Mouse (Mus musculus): ENCODE data around the gene Gm3448. TPM values are rescaled to one million over a fixed set of nuclear protein-coding genes. Genes with fewer than 3 reads are reported as not detected.
A peak's percentile ranks its signal among the peaks of the same experiment; 100 is the strongest.
"Not testable (repeated sequence)": the region's sequence is repeated elsewhere in the genome, so short reads cannot be mapped to it uniquely, and the experiment has no call there.

The Gm3448 gene
- total RNA-seq, 2 experiments from 2014 or later, result 7.4 to 7.9 TPM

- DNase-seq (ENCODE audit: low spot score in 2 of 2), result not testable (repeated sequence)
These were observed 882 bp downstream of the Gm3448 start for GRCm38 (mm10) chr17:15040455-15040854.

- not testable (repeated sequence) for DNase-seq (ENCODE audit: low spot score in 2 of 2)
These were observed 9.9 kb downstream of the Gm3448 start for GRCm38 (mm10) chr17:15031414-15031813.

DNA sequence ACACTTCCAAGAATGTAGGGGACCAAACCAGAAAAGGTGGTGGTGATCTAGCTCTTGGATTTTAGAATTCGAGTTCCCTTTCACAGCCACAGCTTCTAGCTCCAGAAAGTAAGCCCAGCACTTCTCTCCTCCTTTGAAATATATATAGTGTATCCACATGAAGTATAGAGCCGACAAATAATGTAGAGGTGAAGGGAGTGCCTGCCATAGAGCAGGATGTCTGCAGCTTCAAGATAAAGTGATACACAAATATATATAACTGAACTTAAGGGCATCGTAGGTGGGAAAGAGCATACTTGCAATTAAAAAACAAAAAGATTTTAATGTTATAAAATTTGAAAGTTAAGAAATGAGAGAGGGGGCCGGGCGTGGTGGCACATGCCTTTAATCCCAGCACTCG is 15.8 kb downstream of the Gm3448 start:
- not testable (repeated sequence) for DNase-seq (ENCODE audit: low spot score in 2 of 2)

GRCm38 (mm10) chr17:15024502-15025193 is 16.7 kb downstream of the Gm3448 start:
- not testable (repeated sequence) for DNase-seq (ENCODE audit: low spot score in 2 of 2)

GRCm38 (mm10) chr17:15023878-15024492 is 17.4 kb downstream of the Gm3448 start:
- not testable (repeated sequence) for DNase-seq (ENCODE audit: low spot score in 2 of 2)

DNA sequence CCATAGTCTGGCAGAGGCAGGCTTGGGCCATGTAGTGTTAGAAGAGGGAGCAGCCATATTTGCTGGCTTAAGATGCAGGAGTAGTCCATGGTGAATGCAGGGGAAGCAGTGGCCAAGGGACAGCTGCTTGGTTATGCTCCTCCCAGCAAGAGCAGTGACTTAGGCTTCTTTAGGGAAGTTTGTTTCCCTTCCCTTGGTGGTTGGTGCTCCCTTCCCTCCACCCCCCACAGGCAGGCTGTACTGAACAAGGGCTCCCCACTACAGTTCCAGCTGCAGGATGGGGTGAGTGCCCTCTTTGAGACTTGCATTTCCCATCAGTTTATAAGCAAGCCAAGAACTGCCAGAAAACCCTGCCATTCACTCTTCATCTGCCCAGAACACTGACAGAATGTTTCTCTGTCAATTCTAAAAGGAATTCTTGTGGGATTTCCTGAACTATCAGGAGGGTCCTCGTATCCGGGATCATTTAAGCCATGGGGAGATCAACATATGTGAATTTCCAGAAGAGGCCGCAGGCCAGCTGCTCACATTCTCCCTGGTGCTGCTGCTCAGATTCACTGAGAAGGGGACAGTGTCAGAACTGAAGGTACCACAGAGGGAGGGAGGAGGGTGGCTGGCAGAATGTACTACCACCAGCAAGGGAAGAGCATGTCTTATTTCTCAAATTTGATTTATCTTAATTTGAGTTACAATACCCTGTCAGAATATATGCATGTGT is 19.7 kb downstream of the Gm3448 start:
- peak; percentile 1 to 6 for DNase-seq (ENCODE audit: low spot score in 2 of 2)

GRCm38 (mm10) chr17:15009706-15010413 is 31.5 kb downstream of the Gm3448 start, which contains the start of gene Gm3435:
Gene Gm3435 (plus strand): TSS chr17:15010176.
- not testable (repeated sequence) for DNase-seq (ENCODE audit: low spot score in 2 of 2)

DNA sequence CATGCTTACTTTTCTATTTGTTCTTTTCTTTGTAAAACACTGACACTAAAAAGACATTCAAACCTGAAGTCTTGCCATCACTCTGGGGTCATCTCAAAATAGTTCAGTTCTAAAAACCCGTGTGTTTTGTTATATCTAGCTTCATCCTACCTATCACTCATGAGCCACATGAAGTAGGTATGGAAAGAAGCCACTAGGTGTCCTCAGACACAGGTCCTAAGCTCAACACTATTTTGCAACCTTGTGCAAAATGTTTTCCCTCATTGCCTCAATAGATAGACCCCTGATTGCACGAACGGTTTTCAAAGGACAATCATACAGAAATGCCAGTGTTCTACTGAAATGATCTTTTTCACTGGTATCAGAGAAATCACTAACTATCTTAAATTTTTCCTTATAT is 32.2 kb downstream of the Gm3448 start:
- not testable (repeated sequence) for DNase-seq (ENCODE audit: low spot score in 2 of 2)

GRCm38 (mm10) chr17:15000047-15000446 is 41.3 kb downstream of the Gm3448 start:
- not testable (repeated sequence) for DNase-seq (ENCODE audit: low spot score in 2 of 2)

- not testable (repeated sequence) for DNase-seq (ENCODE audit: low spot score in 2 of 2)
These were observed 47.2 kb downstream of the Gm3448 start for GRCm38 (mm10) chr17:14994140-14994539.

- not testable (repeated sequence) for DNase-seq (ENCODE audit: low spot score in 2 of 2)
These were observed 48.1 kb downstream of the Gm3448 start for GRCm38 (mm10) chr17:14993139-14993832.

DNA sequence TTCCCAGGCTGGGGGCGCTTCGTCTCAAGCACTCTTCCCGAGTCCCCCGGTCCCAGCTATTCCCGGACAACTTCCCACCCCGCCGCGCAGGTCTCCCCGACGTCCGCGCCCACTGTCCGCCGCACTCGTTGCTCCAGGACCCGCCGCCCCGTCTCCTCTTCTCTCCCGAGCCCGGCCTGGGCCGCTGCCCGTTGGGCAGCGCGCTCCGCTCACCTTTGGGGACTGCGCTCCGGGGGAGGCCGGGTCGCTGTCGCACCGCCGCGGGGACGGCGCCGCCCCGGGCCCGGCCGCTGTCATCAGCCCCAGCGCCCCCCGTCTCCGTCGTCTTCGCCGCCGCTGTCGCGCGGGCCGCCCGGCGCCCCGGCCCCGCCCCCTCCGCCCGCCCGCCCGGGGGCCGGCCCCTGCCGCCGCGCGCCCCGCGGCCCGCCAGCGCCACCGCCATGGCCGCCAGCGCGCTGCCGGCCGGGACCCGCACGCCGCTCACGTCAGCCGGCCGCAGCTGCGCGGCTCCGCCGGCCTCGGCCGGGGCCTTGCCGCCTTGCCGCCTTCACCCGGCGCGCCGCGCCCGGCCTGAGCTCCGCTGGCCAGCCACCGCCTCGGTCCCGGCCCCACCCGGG is 48.7 kb downstream of the Gm3448 start:
- DNase-seq (ENCODE audit: low spot score in 2 of 2), result not testable (repeated sequence)

DNA sequence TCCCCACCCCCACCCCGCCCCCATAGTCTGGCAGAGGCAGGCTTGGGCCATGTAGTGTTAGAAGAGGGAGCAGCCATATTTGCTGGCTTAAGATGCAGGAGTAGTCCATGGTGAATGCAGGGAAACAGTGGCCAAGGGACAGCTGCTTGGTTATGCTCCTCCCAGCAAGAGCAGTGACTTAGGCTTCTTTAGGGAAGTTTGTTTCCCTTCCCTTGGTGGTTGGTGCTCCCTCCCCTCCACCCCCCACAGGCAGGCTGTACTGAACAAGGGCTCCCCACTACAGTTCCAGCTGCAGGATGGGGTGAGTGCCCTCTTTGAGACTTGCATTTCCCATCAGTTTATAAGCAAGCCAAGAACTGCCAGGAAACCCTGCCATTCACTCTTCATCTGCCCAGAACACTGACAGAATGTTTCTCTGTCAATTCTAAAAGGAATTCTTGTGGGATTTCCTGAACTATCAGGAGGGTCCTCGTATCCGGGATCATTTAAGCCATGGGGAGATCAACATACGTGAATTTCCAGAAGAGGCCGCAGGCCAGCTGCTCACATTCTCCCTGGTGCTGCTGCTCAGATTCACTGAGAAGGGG is 51.1 kb downstream of the Gm3448 start:
- peak in 1 of 2 experiments; percentile 8 for DNase-seq (ENCODE audit: low spot score in 2 of 2)

GRCm38 (mm10) chr17:14978362-14979038 is 62.8 kb downstream of the Gm3448 start, which contains the start of the genes 9030025P20Rik and Gm3417:
Gene 9030025P20Rik (plus strand): TSS chr17:14978468.
Gene Gm3417 (minus strand): TSS chr17:14978790.
- DNase-seq (ENCODE audit: low spot score in 2 of 2), result not testable (repeated sequence)

GRCm38 (mm10) chr17:14977718-14978361 is 63.5 kb downstream of the Gm3448 start:
- not testable (repeated sequence) for DNase-seq (ENCODE audit: low spot score in 2 of 2)

DNA sequence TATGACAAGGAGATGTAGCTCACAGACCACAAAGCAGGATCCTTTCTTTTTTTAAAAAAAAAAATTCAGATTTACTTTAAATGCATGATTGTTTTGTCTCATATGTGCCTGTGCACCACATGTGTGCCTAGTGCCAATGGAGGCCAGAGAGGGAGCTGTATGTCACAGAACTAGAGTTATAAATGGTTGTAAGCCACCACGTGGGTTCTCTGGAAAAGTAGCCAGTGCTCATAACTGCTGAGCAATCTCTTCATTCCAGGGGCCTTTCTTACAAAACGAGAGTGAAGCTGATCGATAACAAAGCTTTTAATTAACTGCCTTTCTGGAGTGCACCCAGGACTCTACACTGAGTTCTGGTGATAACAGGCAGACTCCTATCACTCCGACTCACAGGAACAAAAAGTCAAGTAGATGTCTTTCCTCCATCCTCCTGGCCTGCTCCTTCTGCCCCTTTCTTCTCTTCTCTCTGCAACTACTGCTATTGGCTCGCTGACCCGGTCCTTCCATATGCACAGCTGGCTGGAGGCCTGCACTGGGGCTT is 72.9 kb downstream of the Gm3448 start:
- DNase-seq (ENCODE audit: low spot score in 2 of 2), result not testable (repeated sequence)

- not testable (repeated sequence) for DNase-seq (ENCODE audit: low spot score in 2 of 2)
These were observed 79.7 kb downstream of the Gm3448 start for GRCm38 (mm10) chr17:14961557-14962154.

All from left cerebral cortex, adult 18-20 months (tissue).